In genomic region chr11:115192180-115192579, GRCm38 (mm10) we compare ENCODE assay signal across 7 mouse cellular contexts. TPM values are rescaled to one million over a fixed set of nuclear protein-coding genes. Genes with fewer than 3 reads are reported as not detected.
A peak's percentile ranks its signal among the peaks of the same experiment; 100 is the strongest.
DNase-seq lines count a peak whose midpoint lies in the region; ATAC-seq and TF ChIP-seq lines count a peak whose summit lies in the region.

No protein-coding gene starts in this region.

- H3K36me3 ChIP-seq in MEL (ENCODE audit: control insufficient read depth in 1 of 2, insufficient read depth in 2 of 2, low read length in 2 of 2), result peaks cover 6 to 59% of the 10 kb centered on the region in 2 experiments
- no peaks in the 10 kb centered on the region for H3K36me3 ChIP-seq in stomach, embryonic 16.5 days (ENCODE audit: control insufficient read depth, insufficient read depth, low read length)

- peak in 1 of 2 experiments; percentile 50; a peak in 1 of 4 replicates for TF ChIP-seq EP300 in MEL (IDR thresholded peaks at IDR 0.05; ENCODE audit: low read depth in 1 of 2, low read length in 2 of 2)

- DNase-seq in MEL (ENCODE audit: low read depth, low spot score), result peak; percentile 58
- peak; percentile 60 for DNase-seq in adrenal gland, adult 2 months
- DNase-seq in heart, adult 9 months (ENCODE audit: low spot score in 2 of 2), result peak; percentile 63 to 72
- DNase-seq in kidney, postnatal 4 days, result peak; percentile 68 to 80
- DNase-seq in cerebellum, adult 9-10 months, result no peak
- no peak for DNase-seq in T-cell, adult 2 months (ENCODE audit: low spot score)

- TF ChIP-seq RAD21 in MEL (IDR thresholded peaks at IDR 0.05; ENCODE audit: low read depth, low read length), result no peak

- H3K4me2 ChIP-seq in stomach, embryonic 16.5 days (ENCODE audit: low read depth, low read length), result no peak overlapping the region

- TF ChIP-seq POLR2A in MEL (IDR thresholded peaks at IDR 0.05; ENCODE audit: control insufficient read depth in 1 of 2, insufficient read depth in 1 of 2, low read depth in 1 of 2, low read length in 2 of 2, poor library complexity in 1 of 2), result no peak

- peaks cover 33% of the 10 kb centered on the region for H3K79me2 ChIP-seq in MEL (ENCODE audit: control insufficient read depth, insufficient read depth, low read length, poor library complexity)

- peak overlapping the region; percentile 43 for H3K9ac ChIP-seq in MEL (ENCODE audit: control insufficient read depth, low read depth, low read length, poor library complexity, severe bottlenecking)
- no peak overlapping the region; the same call in 1 of the 2 replicates for H3K9ac ChIP-seq in stomach, embryonic 16.5 days (ENCODE audit: low read length)

- no peaks in the 10 kb centered on the region for H3K9me3 ChIP-seq in MEL (replicated peaks; ENCODE audit: insufficient read depth, low read length)
- no peaks in the 10 kb centered on the region for H3K9me3 ChIP-seq in stomach, embryonic 16.5 days (replicated peaks; ENCODE audit: control insufficient read depth, low read length)

- peaks cover 39 to 53% of the 10 kb centered on the region in 2 experiments for H3K4me1 ChIP-seq in MEL (ENCODE audit: control insufficient read depth in 1 of 2, insufficient read depth in 2 of 2, low read length in 2 of 2)
- peaks cover 6% of the 10 kb centered on the region; the same call in 1 of the 2 replicates for H3K4me1 ChIP-seq in stomach, embryonic 16.5 days (ENCODE audit: control insufficient read depth, insufficient read depth, low read length)

- H3K27ac ChIP-seq in MEL (ENCODE audit: control insufficient read depth, low read depth, low read length), result peak overlapping the region; percentile 69
- peak overlapping the region; percentile 55; the same call in 1 of the 2 replicates for H3K27ac ChIP-seq in stomach, embryonic 16.5 days (ENCODE audit: low read length)

- WGBS in stomach, embryonic 16.5 days, result 46% methylated on average over 9 of the region's 9 CpGs

- no peak for TF ChIP-seq CTCF in MEL (IDR thresholded peaks at IDR 0.05 in 2 of 3, conservative IDR thresholded peaks at IDR 0.05 in 1 of 3; ENCODE audit: control insufficient read depth in 1 of 3, insufficient read depth in 1 of 3, low read depth in 2 of 3, low read length in 3 of 3, poor library complexity in 1 of 3, severe bottlenecking in 1 of 3)

- H3K4me3 ChIP-seq in MEL (ENCODE audit: control insufficient read depth in 1 of 2, insufficient read depth in 1 of 2, low read depth in 2 of 2, low read length in 2 of 2), result no peak overlapping the region
- H3K4me3 ChIP-seq in stomach, embryonic 16.5 days (replicated peaks; ENCODE audit: low read length), result no peak overlapping the region

- ATAC-seq in stomach, embryonic 16.5 days (ENCODE audit: insufficient read depth, low FRiP score), result peak; percentile 21; the same call in 1 of the 2 replicates

- no peaks in the 10 kb centered on the region for H3K27me3 ChIP-seq in MEL (ENCODE audit: control insufficient read depth in 1 of 2, insufficient read depth in 2 of 2, low read length in 2 of 2)
- H3K27me3 ChIP-seq in stomach, embryonic 16.5 days (ENCODE audit: control insufficient read depth, insufficient read depth, low read length), result no peaks in the 10 kb centered on the region

TF ChIP-seq in MEL, 35 proteins besides CTCF, POLR2A, EP300 and RAD21:
- TF ChIP-seq MAX (IDR thresholded peaks at IDR 0.05; ENCODE audit: low read length) (peak; percentile 49; the same call in 1 of the 2 replicates), ELF1 (IDR thresholded peaks at IDR 0.05; ENCODE audit: low read depth, low read length) (no peak), ZC3H11A (IDR thresholded peaks at IDR 0.05; ENCODE audit: low read depth, low read length) (no peak), POLR2AphosphoS2 (IDR thresholded peaks at IDR 0.05; ENCODE audit: low read length) (no peak), MEF2A (IDR thresholded peaks at IDR 0.05; ENCODE audit: extremely low read depth, insufficient replicate concordance, low read depth, low read length, poor library complexity, severe bottlenecking) (no peak; the same call in 1 of the 2 replicates), CHD2 (IDR thresholded peaks at IDR 0.05; ENCODE audit: low read length) (peak; percentile 51; the same call in 1 of the 2 replicates), ZKSCAN1 (IDR thresholded peaks at IDR 0.05; ENCODE audit: low read depth, low read length) (no peak), TAL1 (IDR thresholded peaks at IDR 0.05; ENCODE audit: low read length) (no peak), E2F4 (IDR thresholded peaks at IDR 0.05; ENCODE audit: borderline replicate concordance, low read depth, low read length) (no peak), MXI1 (IDR thresholded peaks at IDR 0.05; ENCODE audit: low read depth, low read length) (0 out of 2 replicates have a peak, but pooled peaks have one; percentile 21), USF2 (IDR thresholded peaks at IDR 0.05; ENCODE audit: borderline replicate concordance in 1 of 2, insufficient read depth in 1 of 2, low read depth in 1 of 2, low read length in 2 of 2) (peak in 1 of 2 experiments; percentile 73; a peak in 1 of 4 replicates), KAT2A (conservative IDR thresholded peaks at IDR 0.05; ENCODE audit: low read depth, low read length) (no peak), HCFC1 (IDR thresholded peaks at IDR 0.05; ENCODE audit: low read depth, low read length) (no peak), POLR2AphosphoS5 (IDR thresholded peaks at IDR 0.05; ENCODE audit: borderline replicate concordance, low read depth, low read length) (no peak), MYB (IDR thresholded peaks at IDR 0.05; ENCODE audit: low read depth, low read length) (no peak), ZNF384 (IDR thresholded peaks at IDR 0.05; ENCODE audit: low read depth, low read length) (no peak), MYC (IDR thresholded peaks at IDR 0.05; ENCODE audit: low read depth, low read length) (peak; percentile 29; the same call in 1 of the 2 replicates), ETS1 (IDR thresholded peaks at IDR 0.05; ENCODE audit: low read depth, low read length) (peak; percentile 41; the same call in 1 of the 2 replicates), USF1 (IDR thresholded peaks at IDR 0.05; ENCODE audit: low read depth, low read length) (peak; percentile 96), MAFK (IDR thresholded peaks at IDR 0.05; ENCODE audit: borderline replicate concordance, low read depth, low read length) (no peak), TCF12 (IDR thresholded peaks at IDR 0.05; ENCODE audit: low read depth, low read length) (no peak), UBTF (IDR thresholded peaks at IDR 0.05; ENCODE audit: borderline replicate concordance, insufficient read depth, low read depth, low read length) (no peak), SIN3A (IDR thresholded peaks at IDR 0.05; ENCODE audit: low read length) (peak; percentile 41; the same call in 1 of the 2 replicates), CHD1 (IDR thresholded peaks at IDR 0.05; ENCODE audit: low read depth, low read length) (no peak), NRF1 (IDR thresholded peaks at IDR 0.05; ENCODE audit: insufficient read depth, low read depth, low read length, poor library complexity, severe bottlenecking) (no peak), MAZ (IDR thresholded peaks at IDR 0.05; ENCODE audit: low read depth, low read length) (no peak), SMC3 (IDR thresholded peaks at IDR 0.05; ENCODE audit: low read depth, low read length) (no peak), NELFE (IDR thresholded peaks at IDR 0.05; ENCODE audit: low read depth, low read length) (no peak), GABPA (IDR thresholded peaks at IDR 0.05; ENCODE audit: low read depth, low read length) (no peak), RCOR1 (IDR thresholded peaks at IDR 0.05; ENCODE audit: low read depth, low read length) (no peak), JUND (IDR thresholded peaks at IDR 0.05; ENCODE audit: low read depth, low read length) (no peak), GATA1 (IDR thresholded peaks at IDR 0.05; ENCODE audit: low read depth, low read length) (no peak), BHLHE40 (IDR thresholded peaks at IDR 0.05; ENCODE audit: borderline replicate concordance, low read depth, low read length) (peak; percentile 71; the same call in 1 of the 2 replicates), ZMIZ1 (IDR thresholded peaks at IDR 0.05; ENCODE audit: low read depth, low read length) (no peak), TBP (IDR thresholded peaks at IDR 0.05; ENCODE audit: low read depth, low read length) (no peak)
TF ChIP-seq in MEL: peak in this region for 9.

RNA-seq across cellular contexts. Expression of gene Nat9, which starts 4.5 kb away (rescaled TPM):
- 80.2 and 92.4 TPM in 2 replicates for total RNA-seq in MEL (2012; rRNA removed)
- 10 to 100 TPM in 1 of 2 experiments, not detected in 1; 46.1 TPM for polyA plus RNA-seq in MEL (2012; ENCODE audit: insufficient read depth in 1 of 2, insufficient read length in 2 of 2, low read depth in 1 of 2, low replicate concordance in 2 of 2, missing spikeins in 1 of 2)
- total RNA-seq in adrenal gland, adult 2 months (2021), result 10 to 100 TPM; 20.0 to 29.2 TPM
- polyA plus RNA-seq in adrenal gland, adult 2 months (2012; rRNA removed), result 12.0 and 16.2 TPM in 2 replicates
- 21.8 and 23.4 TPM in 2 replicates for polyA plus RNA-seq in stomach, embryonic 16.5 days (2015; fragmentation: Nextera tagmentation; extraction: Ambion mirVana)

RNA-seq across cellular contexts. Expression of gene Tmem104, which starts 4.9 kb away (rescaled TPM):
- 23.4 and 24.8 TPM in 2 replicates for total RNA-seq in MEL (2012; rRNA removed)
- polyA plus RNA-seq in MEL (2012; ENCODE audit: insufficient read depth in 1 of 2, insufficient read length in 2 of 2, low read depth in 1 of 2, low replicate concordance in 2 of 2, missing spikeins in 1 of 2), result 10 to 100 TPM in 1 of 2 experiments, not detected in 1; 21.9 TPM
- total RNA-seq in adrenal gland, adult 2 months (2021), result 10 to 100 TPM; 23.7 to 27.9 TPM
- 26.5 and 34.7 TPM in 2 replicates for polyA plus RNA-seq in adrenal gland, adult 2 months (2012; rRNA removed)
- 8.3 and 9.7 TPM in 2 replicates for polyA plus RNA-seq in stomach, embryonic 16.5 days (2015; fragmentation: Nextera tagmentation; extraction: Ambion mirVana)

RNA-seq across cellular contexts. Expression of gene Slc9a3r1, which starts 29.0 kb away (rescaled TPM):
- 124 and 127 TPM in 2 replicates for total RNA-seq in MEL (2012; rRNA removed)
- 100 to 1,000 TPM in 1 of 2 experiments, not detected in 1; 112 TPM for polyA plus RNA-seq in MEL (2012; ENCODE audit: insufficient read depth in 1 of 2, insufficient read length in 2 of 2, low read depth in 1 of 2, low replicate concordance in 2 of 2, missing spikeins in 1 of 2)
- 10 to 100 TPM; 15.6 to 26.2 TPM for total RNA-seq in adrenal gland, adult 2 months (2021)
- 14.8 and 15.0 TPM in 2 replicates for polyA plus RNA-seq in adrenal gland, adult 2 months (2012; rRNA removed)
- polyA plus RNA-seq in stomach, embryonic 16.5 days (2015; fragmentation: Nextera tagmentation; extraction: Ambion mirVana), result 136 and 138 TPM in 2 replicates

RNA-seq across cellular contexts. Expression of gene Cd300lf, which starts 58.4 kb away (rescaled TPM):
- total RNA-seq in MEL (2012; rRNA removed), result 0.12 and 0.26 TPM in 2 replicates
- polyA plus RNA-seq in MEL (2012; ENCODE audit: insufficient read depth in 1 of 2, insufficient read length in 2 of 2, low read depth in 1 of 2, low replicate concordance in 2 of 2, missing spikeins in 1 of 2), result under 1 TPM in 1 of 2 experiments, not detected in 1; 0.46 TPM
- under 1 TPM; 0.55 to 0.90 TPM for total RNA-seq in adrenal gland, adult 2 months (2021)
- 1.00 and 1.3 TPM in 2 replicates for polyA plus RNA-seq in adrenal gland, adult 2 months (2012; rRNA removed)
- polyA plus RNA-seq in stomach, embryonic 16.5 days (2015; fragmentation: Nextera tagmentation; extraction: Ambion mirVana), result 2.0 and 3.4 TPM in 2 replicates

Comparison
In these comparisons a context has a peak if more than half of its experiments do, and no peak if none do; other contexts are left out.
1. DNase-seq: peak in MEL (single experiment), adrenal gland, adult 2 months (single experiment), heart, adult 9 months (2 of 2) and kidney, postnatal 4 days (2 of 2); none in cerebellum, adult 9-10 months (single experiment) and T-cell, adult 2 months (single experiment).